Mouse (Mus musculus): ENCODE data around the gene Ppp2r1a. TPM values are rescaled to one million over a fixed set of nuclear protein-coding genes. Genes with fewer than 3 reads are reported as not detected.
A peak's percentile ranks its signal among the peaks of the same experiment; 100 is the strongest.

The Ppp2r1a gene
- 174 TPM in 2 replicates for polyA plus RNA-seq (2012; rRNA removed)

DNA sequence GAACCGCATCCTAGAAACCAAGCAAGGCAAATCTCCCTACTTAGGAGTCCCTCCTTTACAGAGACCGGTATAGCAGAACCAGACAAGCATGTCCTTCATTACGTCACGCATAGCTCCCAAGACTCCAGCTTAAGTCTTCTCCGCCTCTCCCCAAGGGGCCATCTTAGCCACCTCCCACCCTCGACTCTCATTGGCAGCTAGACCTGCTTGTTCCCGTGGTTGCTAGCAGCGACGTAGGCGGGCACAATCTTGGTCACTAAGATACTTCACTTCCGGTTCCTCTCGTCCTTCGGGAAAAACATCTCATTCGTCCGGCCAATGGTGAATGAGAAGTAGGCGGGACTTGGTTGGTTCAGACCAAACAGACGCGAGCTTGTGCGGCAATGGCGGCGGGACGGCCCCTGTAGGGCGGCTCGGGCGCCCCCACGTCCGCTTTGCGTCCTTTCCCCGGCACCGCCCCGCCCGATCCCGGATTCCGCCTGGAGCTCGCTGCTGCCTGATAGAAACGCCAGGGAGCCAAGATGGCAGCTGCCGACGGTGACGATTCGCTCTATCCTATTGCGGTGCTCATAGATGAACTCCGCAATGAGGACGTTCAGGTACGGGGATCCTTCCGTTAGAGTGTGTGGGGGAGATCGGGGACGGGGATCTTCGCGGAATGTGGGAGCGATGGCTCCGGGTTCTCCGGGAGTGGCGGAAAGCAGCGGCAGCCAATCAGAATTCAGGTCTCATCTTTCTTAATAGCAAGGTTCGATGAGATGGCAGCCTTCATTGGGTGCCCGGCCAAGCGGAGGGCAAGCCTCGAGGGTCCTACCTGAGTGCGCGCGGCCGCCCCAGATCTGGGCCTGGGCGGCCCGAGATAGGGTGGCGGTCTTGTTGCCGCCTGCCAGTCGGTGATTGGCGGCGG, at the start of gene Ppp2r1a:
Gene Ppp2r1a (plus strand): TSS at position 327 of the 907 bp plus-strand sequence.
- DNase-seq (ENCODE audit: low read depth, low spot score), result peak; percentile 99
- WGBS, result under 1% methylated on average over 69 of the region's 69 CpGs

DNA sequence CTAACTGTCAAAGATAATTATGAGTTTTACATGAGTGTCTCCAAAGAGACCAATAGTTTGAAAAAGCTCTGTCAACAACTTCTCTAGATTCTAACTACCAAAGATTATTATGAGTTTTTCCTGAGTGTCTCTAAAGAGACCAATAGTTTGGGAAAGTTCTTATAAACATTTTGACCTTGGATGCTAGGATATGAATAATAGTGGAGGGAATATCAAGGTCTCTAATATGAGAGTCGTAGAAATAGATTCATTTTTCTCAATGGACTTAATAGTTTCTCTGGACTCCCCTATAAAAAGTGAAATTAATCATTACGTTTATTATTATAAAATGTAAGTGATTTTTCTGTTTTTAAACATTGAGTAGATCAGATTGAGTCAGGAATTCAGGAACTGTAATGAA, 40.1 kb upstream of the Ppp2r1a start, which contains the start of gene Vmn1r231:
Gene Vmn1r231 (minus strand): TSS at position 101 of the 400 bp plus-strand sequence.
- WGBS, result 52% methylated on average over 2 of the region's 2 CpGs
- DNase-seq (ENCODE audit: low read depth, low spot score), result no peak

DNA sequence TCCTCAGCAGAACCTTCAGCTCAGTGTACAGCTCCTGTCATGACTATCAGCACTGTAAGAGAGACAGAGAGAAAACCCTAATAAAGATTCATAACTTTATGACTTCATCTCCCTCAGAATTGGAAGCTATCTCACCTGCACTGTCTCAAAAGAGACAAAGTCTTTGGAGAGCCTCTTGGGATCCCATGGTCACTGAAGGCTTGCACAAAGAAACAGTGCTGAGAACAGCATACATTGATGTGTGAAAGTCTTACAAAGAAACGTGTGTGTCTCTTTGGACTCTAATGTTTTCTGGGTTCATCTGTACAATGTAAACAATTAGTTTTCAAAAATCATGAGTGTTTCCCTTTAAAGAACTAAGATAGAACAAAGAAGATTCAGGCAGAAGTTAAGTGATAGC, 25.5 kb upstream of the Ppp2r1a start, which contains the start of gene Vmn1r232:
Gene Vmn1r232 (minus strand): TSS at position 101 of the 400 bp plus-strand sequence.
- no peak for DNase-seq (ENCODE audit: low read depth, low spot score)
- 40% methylated on average over 1 of the region's 1 CpGs for WGBS

DNA sequence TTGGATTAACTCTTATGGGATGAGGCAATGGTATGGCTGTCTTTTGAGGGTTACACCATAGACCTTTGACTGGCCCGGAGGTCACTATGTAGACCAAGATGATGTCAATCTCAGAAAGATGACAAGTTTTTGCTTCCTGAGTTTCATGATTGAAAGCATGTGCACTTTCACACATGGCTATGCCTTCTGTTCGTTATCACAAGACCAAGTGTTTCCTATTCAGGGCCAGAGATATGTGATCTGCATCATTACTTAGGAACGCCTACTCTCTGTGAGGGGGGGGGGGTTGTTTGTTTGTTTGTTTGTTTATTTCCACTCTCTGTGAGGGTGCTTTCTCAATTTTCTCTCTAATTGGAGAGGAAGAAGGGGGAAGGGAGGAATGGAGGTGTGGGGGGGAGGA, 885 bp upstream of the Ppp2r1a start:
- DNase-seq (ENCODE audit: low read depth, low spot score), result no peak
- 24% methylated on average over 3 of the region's 3 CpGs for WGBS

DNA sequence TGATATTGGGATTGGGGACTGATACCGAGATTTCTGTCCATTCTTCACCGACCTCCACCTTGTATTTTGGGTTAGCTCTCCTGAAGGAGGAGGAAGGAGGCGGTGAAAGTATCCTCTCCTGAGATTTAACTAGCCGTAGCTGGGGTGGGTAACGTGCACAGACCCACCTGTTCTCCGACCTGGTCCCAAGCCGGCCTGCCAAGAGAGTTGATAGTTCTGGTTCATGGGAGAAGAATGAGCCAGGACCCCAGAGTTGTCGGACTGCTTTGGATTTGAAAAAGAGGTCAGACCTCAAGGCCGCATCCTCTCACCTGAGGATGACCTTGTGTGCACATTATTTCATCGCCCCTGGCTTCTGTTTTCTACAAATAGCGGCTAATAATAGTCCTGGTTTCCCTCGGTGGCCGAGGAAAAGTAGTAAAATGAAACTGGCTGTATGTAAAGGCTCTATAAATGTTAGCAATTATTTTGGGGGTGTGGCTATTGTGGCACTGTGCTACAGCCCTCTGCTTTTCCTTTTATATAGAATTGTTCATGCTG, 985 bp downstream of the Ppp2r1a start:
- DNase-seq (ENCODE audit: low read depth, low spot score), result no peak
- WGBS, result under 1% methylated on average over 13 of the region's 13 CpGs

DNA sequence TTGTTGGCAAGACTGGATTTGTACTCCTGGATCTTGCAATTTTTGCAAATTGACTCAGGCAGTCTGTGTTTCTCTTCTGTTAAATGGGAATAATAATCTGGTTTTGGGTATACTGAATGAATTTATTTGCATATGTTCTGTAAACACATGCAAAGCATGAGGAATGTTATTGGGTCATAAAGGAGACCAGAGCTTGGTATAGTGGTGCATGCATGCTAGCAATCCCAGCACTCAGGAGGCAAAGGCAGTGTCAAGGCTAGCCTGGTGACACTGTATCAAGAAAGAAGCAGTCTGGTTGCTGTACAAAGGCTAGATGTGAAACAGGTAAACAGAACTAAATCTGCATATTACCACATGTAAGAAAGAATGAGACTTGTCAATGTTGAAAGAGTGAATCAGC, 1.5 kb downstream of the Ppp2r1a start:
- DNase-seq (ENCODE audit: low read depth, low spot score), result no peak

DNA sequence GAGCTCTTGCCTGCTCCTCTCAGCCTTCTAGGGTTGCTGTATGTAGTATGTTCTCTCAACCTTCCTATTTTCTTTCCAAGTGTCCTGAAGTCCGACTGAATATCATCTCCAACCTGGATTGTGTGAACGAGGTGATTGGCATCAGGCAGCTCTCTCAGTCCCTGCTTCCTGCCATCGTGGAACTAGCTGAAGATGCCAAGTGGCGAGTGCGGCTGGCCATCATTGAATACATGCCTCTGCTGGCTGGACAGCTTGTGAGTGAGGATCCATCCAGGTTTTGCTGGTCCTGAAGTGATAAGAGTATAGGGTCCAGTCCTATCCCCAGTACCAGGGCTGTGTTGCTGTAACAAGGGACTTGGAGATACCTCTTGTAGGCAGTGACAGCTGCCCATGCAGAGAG, 15.3 kb downstream of the Ppp2r1a start:
- WGBS, result 92% methylated on average over 5 of the region's 5 CpGs
- DNase-seq (ENCODE audit: low read depth, low spot score), result no peak

DNA sequence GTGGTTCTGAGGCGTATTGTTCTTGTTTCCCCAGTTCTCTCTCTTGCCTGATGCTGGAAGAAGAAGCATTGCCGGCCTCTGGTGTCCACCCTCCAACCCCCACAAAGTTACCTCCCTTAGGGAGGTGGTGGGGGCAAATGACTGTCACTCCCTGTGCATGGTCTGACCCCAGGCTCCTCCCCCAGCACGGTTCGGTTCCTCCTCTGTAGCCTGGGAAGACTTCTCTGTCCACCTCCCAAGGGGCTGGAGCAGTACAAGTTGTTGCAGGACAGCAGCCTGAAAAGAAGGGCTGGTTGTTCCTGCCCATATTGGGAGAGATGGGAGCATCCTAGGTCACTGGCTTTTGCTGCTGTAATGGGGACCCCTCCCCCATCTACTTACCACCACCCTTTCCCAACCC, 20.3 kb downstream of the Ppp2r1a start:
- DNase-seq (ENCODE audit: low read depth, low spot score), result no peak
- 83% methylated on average over 4 of the region's 4 CpGs for WGBS

DNA sequence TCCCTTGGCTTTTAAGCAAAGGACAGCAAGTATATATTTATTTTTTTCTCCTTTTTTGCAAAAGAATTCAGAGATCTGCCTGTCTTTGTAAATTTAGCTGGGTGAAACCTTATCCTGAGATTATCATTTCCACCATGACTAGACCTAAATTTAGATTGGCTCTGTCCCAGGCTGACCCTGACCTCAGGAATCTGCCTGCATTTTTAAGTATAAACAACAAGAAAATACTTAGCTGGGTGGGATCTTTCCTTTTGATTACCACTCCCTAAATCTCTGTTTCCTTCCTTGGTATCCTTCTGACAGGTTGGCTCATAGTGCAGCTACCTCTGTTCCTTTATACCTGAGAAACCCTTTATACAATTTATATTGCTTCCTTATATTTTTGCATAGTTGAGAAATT, 21.6 kb downstream of the Ppp2r1a start:
- no peak for DNase-seq (ENCODE audit: low read depth, low spot score)

DNA sequence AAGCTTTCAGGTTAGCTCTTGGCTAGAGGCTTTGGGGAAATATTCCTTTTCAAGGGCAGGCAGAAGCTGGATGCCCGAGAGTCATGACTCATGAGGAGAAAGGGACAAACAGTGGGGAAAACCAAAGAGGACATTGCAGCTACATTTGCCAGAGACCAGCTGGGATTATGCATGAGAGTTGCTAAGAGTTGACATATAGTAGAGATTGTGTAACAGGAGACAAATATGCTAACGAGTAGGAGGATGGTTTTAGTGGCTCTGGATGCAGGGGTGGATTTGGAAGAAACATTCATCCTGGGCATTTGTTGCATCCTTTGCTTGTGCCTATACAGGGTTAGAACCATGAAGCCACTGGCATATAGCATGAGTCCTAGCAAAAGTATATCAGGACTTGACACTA, 48.6 kb downstream of the Ppp2r1a start:
- DNase-seq (ENCODE audit: low read depth, low spot score), result no peak
- 69% methylated on average over 2 of the region's 2 CpGs for WGBS

DNA sequence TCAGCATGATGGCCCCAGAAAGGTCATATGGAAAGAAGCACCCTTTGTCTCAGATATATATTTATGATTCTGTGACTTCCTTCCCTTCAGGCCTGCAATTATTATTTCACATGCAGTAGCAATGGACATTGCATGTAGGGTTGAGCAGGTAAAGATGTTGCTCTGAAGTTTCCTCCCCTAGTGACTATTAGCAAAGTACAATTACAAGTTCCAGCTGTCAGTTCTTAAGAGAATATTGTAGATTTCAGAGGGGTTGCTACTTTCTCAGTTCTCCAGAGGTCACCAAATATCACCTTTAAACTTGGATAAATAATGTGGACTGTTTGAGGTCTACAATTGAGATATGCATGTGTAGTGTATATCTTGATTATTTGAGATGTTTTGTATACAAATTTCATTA, 51.3 kb downstream of the Ppp2r1a start, which contains the start of gene Vmn1r233:
Gene Vmn1r233 (minus strand): TSS at position 101 of the 400 bp plus-strand sequence.
- no peak for DNase-seq (ENCODE audit: low read depth, low spot score)

DNA sequence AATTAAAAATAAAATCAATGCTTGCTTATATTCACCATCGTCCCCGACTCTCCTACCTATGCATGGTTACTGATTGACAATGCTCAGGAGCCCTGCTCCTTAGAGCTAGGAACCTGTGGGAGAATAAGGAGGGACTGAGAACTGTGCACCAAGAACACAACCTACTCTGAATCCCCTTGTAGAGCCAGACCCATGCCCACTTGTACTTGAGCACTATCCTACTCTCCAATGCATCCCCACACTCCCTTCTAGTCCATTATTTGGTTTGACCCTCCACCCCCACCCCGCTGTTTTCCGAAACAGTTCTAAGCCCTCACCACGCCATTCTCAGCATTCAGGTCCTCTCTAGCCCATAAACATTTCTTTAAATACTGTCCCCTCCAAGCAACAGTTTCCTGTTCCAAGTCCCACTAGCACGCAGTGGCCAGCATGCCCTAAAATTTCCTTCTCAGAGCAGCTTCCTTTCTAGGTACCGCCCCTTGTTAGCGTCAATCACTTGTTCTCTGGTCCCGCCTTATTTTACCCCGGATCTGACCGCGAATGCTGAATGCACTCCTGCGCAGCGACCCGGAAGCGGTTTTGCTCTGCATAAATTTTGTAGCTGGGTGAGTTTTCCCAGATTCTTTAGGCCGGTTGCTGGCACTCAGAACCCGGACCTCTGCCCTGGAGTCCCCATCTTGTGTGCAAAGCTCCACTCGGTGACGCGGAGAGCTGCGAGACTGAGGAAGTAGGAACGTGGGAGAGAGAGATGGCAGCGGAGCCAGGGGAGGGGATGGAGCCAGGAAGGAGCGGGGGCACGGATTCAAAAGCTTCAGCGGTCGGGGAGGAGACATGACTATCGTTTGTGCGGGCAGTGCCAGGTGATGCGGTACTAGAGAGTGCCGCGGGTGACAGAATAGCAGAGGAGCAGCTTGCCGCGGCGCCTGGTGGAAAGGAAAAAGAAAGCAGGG, 63.5 kb downstream of the Ppp2r1a start, which contains the start of gene Zfp160:
Gene Zfp160 (plus strand): TSS at position 522 of the 950 bp plus-strand sequence.
- DNase-seq (ENCODE audit: low read depth, low spot score), result peak; percentile 89
- WGBS, result 4% methylated on average over 36 of the region's 36 CpGs

DNA sequence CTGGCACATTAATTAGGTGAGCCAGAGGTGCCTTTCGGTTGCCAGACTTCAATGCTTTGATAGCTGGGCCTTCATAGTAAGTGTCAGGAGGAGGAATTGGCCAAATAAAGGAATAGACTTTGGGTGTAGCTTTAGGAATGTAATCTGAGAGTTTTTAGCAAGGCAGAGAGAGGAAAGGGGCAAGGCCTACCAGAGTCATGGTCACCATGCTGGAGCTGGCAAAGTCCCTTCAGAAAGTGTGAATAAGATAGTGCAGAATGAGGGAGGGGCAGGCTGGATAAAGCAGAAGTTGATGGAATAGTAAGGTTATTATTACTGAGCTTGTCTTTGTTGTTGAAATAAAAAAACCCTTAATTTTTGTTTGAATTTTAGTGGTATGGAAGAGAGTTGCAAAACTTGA, 64.6 kb downstream of the Ppp2r1a start:
- DNase-seq (ENCODE audit: low read depth, low spot score), result no peak
- 11% methylated on average over 1 of the region's 1 CpGs for WGBS

Other genes with a start within 250 kb of the Ppp2r1a start
- gene Vmn1r227, start 215.5 kb upstream of the Ppp2r1a start, polyA plus RNA-seq (2012; rRNA removed), result not detected in 2 replicates
- not detected in 2 replicates for gene Vmn1r228, start 159.2 kb upstream of the Ppp2r1a start, polyA plus RNA-seq (2012; rRNA removed)
- not detected in 2 replicates for gene Vmn1r229, start 133.8 kb upstream of the Ppp2r1a start, polyA plus RNA-seq (2012; rRNA removed)
- not detected in 2 replicates for gene Vmn1r230, start 104.9 kb upstream of the Ppp2r1a start, polyA plus RNA-seq (2012; rRNA removed)
- not detected in 2 replicates for gene Vmn1r231, start 40.2 kb upstream of the Ppp2r1a start, polyA plus RNA-seq (2012; rRNA removed)
- gene Vmn1r232, start 25.6 kb upstream of the Ppp2r1a start, polyA plus RNA-seq (2012; rRNA removed), result not detected in 2 replicates
- not detected in 2 replicates for gene Vmn1r233, start 51.2 kb downstream of the Ppp2r1a start, polyA plus RNA-seq (2012; rRNA removed)
- 2.4 and 3.4 TPM in 2 replicates for gene Zfp160, start 63.6 kb downstream of the Ppp2r1a start, polyA plus RNA-seq (2012; rRNA removed)